Mouse (Mus musculus): ENCODE data around the gene Nckap5. TPM values are rescaled to one million over a fixed set of nuclear protein-coding genes. Genes with fewer than 3 reads are reported as not detected.

Gene Nckap5
- polyA plus RNA-seq, 1 experiment: 0.11 TPM

DNA sequence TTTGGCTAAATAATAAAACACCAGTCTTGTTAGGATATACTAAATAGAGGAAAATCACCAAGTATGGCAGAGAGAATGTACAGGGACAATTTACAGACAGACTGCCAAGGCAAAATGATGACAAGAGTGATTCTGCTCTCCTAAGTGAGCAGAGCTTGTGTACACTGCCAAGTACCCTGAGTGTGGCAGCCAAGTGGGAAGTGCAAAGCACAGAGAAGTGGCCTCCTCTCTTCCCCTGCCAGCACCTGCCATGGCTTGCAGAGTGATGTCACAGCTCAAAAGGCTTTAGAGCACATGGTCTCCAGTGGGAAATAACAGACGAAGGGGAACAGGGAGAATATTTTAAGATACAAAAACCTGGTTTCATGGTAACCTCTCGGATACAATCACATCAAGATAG lies 488.8 kb downstream of the Nckap5 start:
- Histone ChIP-seq H3ac (ENCODE audit: control insufficient read depth, insufficient read length) (no peak overlapping the region), H3K27me3 (ENCODE audit: control insufficient read depth, insufficient read depth, insufficient read length) (no peaks in the 10 kb centered on the region), H3K4me2 (ENCODE audit: low read depth) (no peak overlapping the region), H3K36me3 (ENCODE audit: control insufficient read depth, insufficient read depth) (no peaks in the 10 kb centered on the region), H3K79me2 (ENCODE audit: control insufficient read depth, insufficient read depth) (no peaks in the 10 kb centered on the region), H3K4me3 (no peak overlapping the region)
- no peak for TF ChIP-seq E2F4 (IDR thresholded peaks at IDR 0.05; ENCODE audit: insufficient read depth)
- TF ChIP-seq POLR2A (IDR thresholded peaks at IDR 0.05; ENCODE audit: insufficient read length, low read depth): no peak
- TF ChIP-seq TCF3 (IDR thresholded peaks at IDR 0.05; ENCODE audit: insufficient read length, low read depth): no peak
- no peak for TF ChIP-seq REST (IDR thresholded peaks at IDR 0.05; ENCODE audit: insufficient read depth, insufficient read length)
- no peak for TF ChIP-seq USF1 (IDR thresholded peaks at IDR 0.05; ENCODE audit: low read depth)
- TF ChIP-seq SRF (IDR thresholded peaks at IDR 0.05; ENCODE audit: control insufficient read depth, insufficient read length, low read depth): no peak
- no peak for TF ChIP-seq TCF12 (IDR thresholded peaks at IDR 0.05; ENCODE audit: insufficient read depth, poor library complexity, severe bottlenecking)
- TF ChIP-seq MYOG (IDR thresholded peaks at IDR 0.05; ENCODE audit: control insufficient read depth in 1 of 3, insufficient read depth in 1 of 3, insufficient read length in 2 of 3, low read depth in 2 of 3): no peak
- no peak for TF ChIP-seq POLR2AphosphoS2 (IDR thresholded peaks at IDR 0.05; ENCODE audit: insufficient read length, low read depth)
- TF ChIP-seq CEBPB (IDR thresholded peaks at IDR 0.05; ENCODE audit: insufficient read depth, poor library complexity, severe bottlenecking): no peak
- no peak for TF ChIP-seq MAX (IDR thresholded peaks at IDR 0.05; ENCODE audit: low read depth)
- no peak for TF ChIP-seq MYOD1 (IDR thresholded peaks at IDR 0.05; ENCODE audit: control insufficient read depth in 1 of 3, insufficient read length in 2 of 3, low read depth in 2 of 3)

DNA sequence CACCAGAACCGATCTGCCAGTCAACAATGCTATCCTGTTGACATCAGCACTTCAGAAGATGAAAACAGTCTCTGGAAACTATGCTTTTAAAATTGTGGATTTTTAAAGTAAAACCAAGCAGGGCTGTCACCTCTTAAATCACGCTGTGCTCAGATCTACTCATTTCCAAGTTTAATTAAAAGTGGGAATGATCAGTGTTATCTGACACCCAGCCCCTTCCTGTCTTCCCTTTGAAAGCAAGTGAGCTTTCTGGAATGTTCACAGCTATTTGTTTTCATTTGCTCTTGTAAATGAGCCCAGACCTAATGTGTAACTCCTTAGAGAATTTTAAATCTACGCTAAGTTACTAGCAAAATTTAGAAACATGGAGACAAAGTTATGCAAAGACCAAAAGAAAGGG lies 491.3 kb downstream of the Nckap5 start:
- H3ac ChIP-seq (ENCODE audit: control insufficient read depth, insufficient read length): no peak overlapping the region
- no peaks in the 10 kb centered on the region for H3K27me3 ChIP-seq (ENCODE audit: control insufficient read depth, insufficient read depth, insufficient read length)
- H3K79me2 ChIP-seq (ENCODE audit: control insufficient read depth, insufficient read depth): no peaks in the 10 kb centered on the region
- H3K4me2 ChIP-seq (ENCODE audit: low read depth): no peak overlapping the region
- H3K4me3 ChIP-seq: no peak overlapping the region
- no peak for TF ChIP-seq POLR2AphosphoS2 (IDR thresholded peaks at IDR 0.05; ENCODE audit: insufficient read length, low read depth)
- TF ChIP-seq CEBPB (IDR thresholded peaks at IDR 0.05; ENCODE audit: insufficient read depth, poor library complexity, severe bottlenecking): no peak
- no peak for TF ChIP-seq POLR2A (IDR thresholded peaks at IDR 0.05; ENCODE audit: insufficient read length, low read depth)
- TF ChIP-seq MYOG (IDR thresholded peaks at IDR 0.05; ENCODE audit: control insufficient read depth in 1 of 3, insufficient read depth in 1 of 3, insufficient read length in 2 of 3, low read depth in 2 of 3): no peak
- no peak for TF ChIP-seq TCF3 (IDR thresholded peaks at IDR 0.05; ENCODE audit: insufficient read length, low read depth)
- TF ChIP-seq MAX (IDR thresholded peaks at IDR 0.05; ENCODE audit: low read depth): no peak
- no peak for TF ChIP-seq TCF12 (IDR thresholded peaks at IDR 0.05; ENCODE audit: insufficient read depth, poor library complexity, severe bottlenecking)
- no peak for TF ChIP-seq MYOD1 (IDR thresholded peaks at IDR 0.05; ENCODE audit: control insufficient read depth in 1 of 3, insufficient read length in 2 of 3, low read depth in 2 of 3)
- no peak for TF ChIP-seq E2F4 (IDR thresholded peaks at IDR 0.05; ENCODE audit: insufficient read depth)
- no peak for TF ChIP-seq SRF (IDR thresholded peaks at IDR 0.05; ENCODE audit: control insufficient read depth, insufficient read length, low read depth)
- no peak for TF ChIP-seq USF1 (IDR thresholded peaks at IDR 0.05; ENCODE audit: low read depth)
- TF ChIP-seq REST (IDR thresholded peaks at IDR 0.05; ENCODE audit: insufficient read depth, insufficient read length): no peak
- no peaks in the 10 kb centered on the region for H3K36me3 ChIP-seq (ENCODE audit: control insufficient read depth, insufficient read depth)

GRCm38 (mm10) chr1:126334202-126334601 lies 496.4 kb downstream of the Nckap5 start:
- H3K27me3 ChIP-seq (ENCODE audit: control insufficient read depth, insufficient read depth, insufficient read length): no peaks in the 10 kb centered on the region
- no peak for TF ChIP-seq POLR2AphosphoS2 (IDR thresholded peaks at IDR 0.05; ENCODE audit: insufficient read length, low read depth)
- H3ac ChIP-seq (ENCODE audit: control insufficient read depth, insufficient read length): no peak overlapping the region
- H3K79me2 ChIP-seq (ENCODE audit: control insufficient read depth, insufficient read depth): no peaks in the 10 kb centered on the region
- no peaks in the 10 kb centered on the region for H3K36me3 ChIP-seq (ENCODE audit: control insufficient read depth, insufficient read depth)
- no peak overlapping the region for H3K4me3 ChIP-seq
- H3K4me2 ChIP-seq (ENCODE audit: low read depth): no peak overlapping the region

DNA sequence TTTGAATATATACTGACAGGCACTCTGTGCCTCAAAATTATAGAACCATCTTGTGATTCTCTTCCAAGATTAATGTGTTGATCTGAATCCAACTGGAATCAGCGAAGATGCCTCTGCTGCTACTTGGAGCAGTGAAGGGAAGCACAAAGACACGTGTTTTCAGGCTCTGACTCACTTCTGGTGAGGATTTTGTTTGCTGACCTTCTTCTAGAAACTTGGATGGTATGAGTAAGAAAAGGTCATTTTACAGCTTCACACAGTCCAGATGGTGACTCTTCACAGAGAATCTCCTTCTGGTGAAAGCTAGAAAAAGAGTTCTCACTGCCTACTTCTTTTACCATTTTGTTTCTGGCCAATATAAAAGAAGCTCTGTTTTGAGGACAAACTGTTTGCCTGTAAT lies 498.6 kb downstream of the Nckap5 start:
- no peak overlapping the region for H3K4me3 ChIP-seq
- H3K79me2 ChIP-seq (ENCODE audit: control insufficient read depth, insufficient read depth): no peaks in the 10 kb centered on the region
- TF ChIP-seq POLR2AphosphoS2 (IDR thresholded peaks at IDR 0.05; ENCODE audit: insufficient read length, low read depth) (no peak), TCF12 (IDR thresholded peaks at IDR 0.05; ENCODE audit: insufficient read depth, poor library complexity, severe bottlenecking) (no peak), TCF3 (IDR thresholded peaks at IDR 0.05; ENCODE audit: insufficient read length, low read depth) (no peak), E2F4 (IDR thresholded peaks at IDR 0.05; ENCODE audit: insufficient read depth) (no peak), USF1 (IDR thresholded peaks at IDR 0.05; ENCODE audit: low read depth) (no peak), SRF (IDR thresholded peaks at IDR 0.05; ENCODE audit: control insufficient read depth, insufficient read length, low read depth) (no peak), REST (IDR thresholded peaks at IDR 0.05; ENCODE audit: insufficient read depth, insufficient read length) (no peak), MYOG (IDR thresholded peaks at IDR 0.05; ENCODE audit: control insufficient read depth in 1 of 3, insufficient read depth in 1 of 3, insufficient read length in 2 of 3, low read depth in 2 of 3) (no peak)

GRCm38 (mm10) chr1:126320696-126321095 lies 509.9 kb downstream of the Nckap5 start:
- H3K27me3 ChIP-seq (ENCODE audit: control insufficient read depth, insufficient read depth, insufficient read length): no peaks in the 10 kb centered on the region
- H3K36me3 ChIP-seq (ENCODE audit: control insufficient read depth, insufficient read depth): no peaks in the 10 kb centered on the region
- no peak overlapping the region for H3K4me3 ChIP-seq
- TF ChIP-seq MYOG (IDR thresholded peaks at IDR 0.05; ENCODE audit: control insufficient read depth in 1 of 3, insufficient read depth in 1 of 3, insufficient read length in 2 of 3, low read depth in 2 of 3): no peak
- no peak for TF ChIP-seq CEBPB (IDR thresholded peaks at IDR 0.05; ENCODE audit: insufficient read depth, poor library complexity, severe bottlenecking)
- TF ChIP-seq POLR2AphosphoS2 (IDR thresholded peaks at IDR 0.05; ENCODE audit: insufficient read length, low read depth): no peak
- H3ac ChIP-seq (ENCODE audit: control insufficient read depth, insufficient read length): no peak overlapping the region
- H3K4me2 ChIP-seq (ENCODE audit: low read depth): no peak overlapping the region
- H3K79me2 ChIP-seq (ENCODE audit: control insufficient read depth, insufficient read depth): no peaks in the 10 kb centered on the region

More for the DNA sequence above, 498.6 kb downstream of the Nckap5 start:
- Histone ChIP-seq H3K27me3 (ENCODE audit: control insufficient read depth, insufficient read depth, insufficient read length) (no peaks in the 10 kb centered on the region), H3ac (ENCODE audit: control insufficient read depth, insufficient read length) (no peak overlapping the region), H3K36me3 (ENCODE audit: control insufficient read depth, insufficient read depth) (no peaks in the 10 kb centered on the region), H3K4me2 (ENCODE audit: low read depth) (no peak overlapping the region)

All from myocyte (in vitro differentiated cells).